Mouse (Mus musculus): ENCODE measurements around the gene Adamtsl1.

DNA sequence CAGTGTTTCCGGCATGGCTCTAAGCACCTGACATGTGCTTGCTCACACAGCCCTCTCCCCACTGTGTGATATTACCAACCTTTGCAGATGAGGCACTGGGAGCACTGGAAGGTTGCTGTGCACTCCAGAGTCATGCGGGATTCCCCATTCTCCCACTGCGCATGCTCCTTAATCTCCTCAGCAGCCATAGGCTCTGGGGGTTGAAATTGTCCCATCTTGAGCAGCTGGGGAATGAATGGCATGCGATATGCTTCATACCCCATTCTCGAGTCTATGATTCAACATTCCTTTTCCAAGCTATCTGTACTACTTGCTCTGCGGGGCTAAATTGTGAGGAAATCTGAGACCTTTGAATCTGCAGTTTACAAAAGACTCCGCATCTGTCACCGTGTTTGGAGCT, 812.7 kb downstream of the Adamtsl1 start:
- no peak for TF ChIP-seq POLR2A (IDR thresholded peaks at IDR 0.05; ENCODE audit: borderline replicate concordance, extremely low read depth, insufficient read depth, insufficient read length, poor library complexity, severe bottlenecking)
- TF ChIP-seq CTCF (IDR thresholded peaks at IDR 0.05; ENCODE audit: borderline replicate concordance, extremely low read depth, insufficient read depth, insufficient read length), result no peak

All from brain, embryonic 14.5 days (tissue).